Mouse (Mus musculus) lung, postnatal 0 days (tissue): ENCODE data around the gene Slc52a3.

ENCODE experiments used
- CTCF ChIP-seq: IDR thresholded peaks from 2 replicates; pipeline ENCODE4 v1.5.1; 2016; ENCODE audit warnings: antibody characterized with exemption, mild to moderate bottlenecking
- EP300 ChIP-seq: IDR thresholded peaks from 2 replicates; pipeline ENCODE4 v1.6.1; 2016; ENCODE audit warnings: antibody characterized with exemption, mild to moderate bottlenecking, control low read depth

- TF ChIP-seq CTCF = peak; percentile 79
- TF ChIP-seq EP300 = no peak
Measured at GRCm38 (mm10) chr2:152020255-152020654, 23.9 kb downstream of the Slc52a3 start.
